ENCODE assay signal across 24 mouse cellular contexts in the genomic region with DNA sequence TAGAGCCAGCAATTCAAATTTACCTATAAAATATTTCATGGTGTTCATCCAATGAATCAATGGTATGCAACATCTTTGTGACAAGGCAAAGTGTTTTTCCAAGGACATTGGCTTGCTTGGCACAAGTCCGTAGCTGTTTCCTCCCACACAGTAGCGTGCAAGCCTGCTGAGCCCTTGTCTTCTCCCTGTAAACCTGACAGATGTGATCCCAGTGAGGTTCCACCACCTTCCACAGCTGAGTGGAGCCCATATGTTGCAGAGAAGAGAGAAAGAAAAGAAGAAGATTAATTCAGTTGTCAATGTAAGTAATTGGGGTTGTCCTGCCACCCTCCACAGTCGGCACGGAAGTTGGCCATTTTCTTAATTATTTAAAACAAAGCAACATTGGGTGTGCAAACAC.
DNase-seq lines count a peak whose midpoint lies in the region; ATAC-seq and TF ChIP-seq lines count a peak whose summit lies in the region.
"Had no signal": no experiment of that assay in that cellular context is flagged by ENCODE, and none has a peak within 500 bp of the region (broad histone marks: within the 10 kb centered on the region; RNA-seq: fewer than 3 reads in every experiment).

No protein-coding gene starts in this region.

- H3K9me3 ChIP-seq in kidney, embryonic 16.5 days (ENCODE audit: low read length), result no peaks in the 10 kb centered on the region
- H3K9me3 ChIP-seq: embryonic facial prominence, embryonic 10.5 days; forebrain, embryonic 15.5 days; heart, embryonic 10.5 days; limb, embryonic 15.5 days; megakaryocyte, embryonic 14.5 days had no signal

- 12% methylated on average over 4 of the region's 4 CpGs for WGBS in cerebellum, adult 2 months
- 37% methylated on average over 4 of the region's 4 CpGs for WGBS in kidney, embryonic 16.5 days
- 48% methylated on average over 4 of the region's 4 CpGs for WGBS in kidney, adult 2 months

- no peak overlapping the region for H3K4me2 ChIP-seq in kidney, embryonic 16.5 days (replicated peaks; ENCODE audit: low read depth, low read length)
- H3K4me2 ChIP-seq: forebrain, embryonic 15.5 days; limb, embryonic 15.5 days; lung, embryonic 14.5 days had no signal

- H3K36me3 ChIP-seq in kidney, embryonic 16.5 days (ENCODE audit: insufficient read depth, low read length), result no peaks in the 10 kb centered on the region
- no peaks in the 10 kb centered on the region for H3K36me3 ChIP-seq in kidney, adult 2 months (ENCODE audit: control insufficient read depth, insufficient read depth, low read length)
- H3K36me3 ChIP-seq: embryonic facial prominence, embryonic 10.5 days; forebrain, embryonic 15.5 days; heart, embryonic 10.5 days; limb, embryonic 15.5 days had no signal

- H3K4me3 ChIP-seq in cerebellum, adult 2 months (replicated peaks; ENCODE audit: insufficient read depth, low read depth, low read length), result no peak overlapping the region
- no peak overlapping the region for H3K4me3 ChIP-seq in kidney, embryonic 16.5 days (ENCODE audit: low read length)
- H3K4me3 ChIP-seq in kidney, adult 2 months (ENCODE audit: insufficient read depth, low read depth, low read length), result no peak overlapping the region
- H3K4me3 ChIP-seq in gastrocnemius, adult 2 months, result no peak overlapping the region
- H3K4me3 ChIP-seq: embryonic facial prominence, embryonic 10.5 days; forebrain, embryonic 15.5 days; heart, embryonic 10.5 days; left cerebral cortex, adult 2 months; limb, embryonic 15.5 days; megakaryocyte, embryonic 14.5 days; myocyte had no signal

- no peak for ATAC-seq in cerebellum, adult (ENCODE audit: insufficient number of reproducible peaks, low FRiP score, low TSS enrichment)
- no peak for ATAC-seq in kidney, embryonic 16.5 days (ENCODE audit: low FRiP score, low TSS enrichment)
- ATAC-seq: forebrain, embryonic 15.5 days had no signal

- DNase-seq in cerebellum, adult 2 months, result peak; percentile 6 to 17
- DNase-seq in kidney, adult 2 months, result no peak
- DNase-seq in Muller cell, postnatal 12 days (ENCODE audit: inconsistent ontology term), result peak; percentile 5
- DNase-seq in cerebellum, postnatal 25 days, result peak; percentile 14 to 26
- DNase-seq in testis, postnatal 10 days (ENCODE audit: low spot score), result no peak
- DNase-seq in gastrocnemius, adult 2 months, result no peak
- DNase-seq: adrenal gland, postnatal 25 days; gastrocnemius, postnatal 10 days; heart, postnatal 4 days; kidney, adult 9 months; kidney, postnatal 25 days; lung, embryonic 14.5 days; midbrain, embryonic 14.5 days had no signal

- intact Hi-C loops in gastrocnemius, adult 2 months (cut with DNase I), result no loop called here

- H3K9ac ChIP-seq in kidney, embryonic 16.5 days (replicated peaks; ENCODE audit: low read length), result no peak overlapping the region
- H3K9ac ChIP-seq: forebrain, embryonic 15.5 days; limb, embryonic 15.5 days; liver, embryonic 14.5 days; lung, embryonic 14.5 days had no signal

- no peak for TF ChIP-seq CTCF in cerebellum, adult 2 months (IDR thresholded peaks at IDR 0.05; ENCODE audit: borderline replicate concordance, insufficient read depth, low read depth, low read length)
- no peak for TF ChIP-seq CTCF in kidney, adult 2 months (conservative IDR thresholded peaks at IDR 0.05; ENCODE audit: insufficient read depth, insufficient read length, low read depth, low read length)
- TF ChIP-seq CTCF in gastrocnemius, adult 2 months (IDR thresholded peaks at IDR 0.05), result no peak

- no peak overlapping the region for H3K27ac ChIP-seq in cerebellum, adult 2 months (ENCODE audit: insufficient read depth, low read length)
- 0 out of 2 replicates have a peak overlapping the region, but pooled peaks have one; percentile 10 for H3K27ac ChIP-seq in kidney, embryonic 16.5 days (ENCODE audit: low read length)
- H3K27ac ChIP-seq in kidney, adult 2 months (ENCODE audit: insufficient read depth, low read depth, low read length), result no peak overlapping the region
- H3K27ac ChIP-seq in gastrocnemius, adult 2 months, result no peak overlapping the region
- H3K27ac ChIP-seq: embryonic facial prominence, embryonic 10.5 days; forebrain, embryonic 15.5 days; heart, embryonic 10.5 days; left cerebral cortex, adult 2 months; limb, embryonic 15.5 days; liver, embryonic 14.5 days; stomach, postnatal 0 days had no signal

- H3K4me1 ChIP-seq in cerebellum, adult 2 months (ENCODE audit: control insufficient read depth, insufficient read depth, low read length), result no peaks in the 10 kb centered on the region
- H3K4me1 ChIP-seq in kidney, embryonic 16.5 days (ENCODE audit: insufficient read depth, low read length), result no peaks in the 10 kb centered on the region
- no peaks in the 10 kb centered on the region for H3K4me1 ChIP-seq in kidney, adult 2 months (ENCODE audit: control insufficient read depth, insufficient read depth, low read length)
- H3K4me1 ChIP-seq: embryonic facial prominence, embryonic 10.5 days; forebrain, embryonic 15.5 days; heart, embryonic 10.5 days; limb, embryonic 15.5 days; megakaryocyte, embryonic 14.5 days had no signal

- no peak for TF ChIP-seq POLR2A in cerebellum, adult 2 months (IDR thresholded peaks at IDR 0.05; ENCODE audit: borderline replicate concordance, insufficient read depth, low read length)
- no peak for TF ChIP-seq POLR2A in kidney, adult 2 months (IDR thresholded peaks at IDR 0.05; ENCODE audit: low read depth, low read length)

- no peaks in the 10 kb centered on the region for H3K27me3 ChIP-seq in cerebellum, adult 2 months (ENCODE audit: control insufficient read depth, insufficient read depth, low read length)
- H3K27me3 ChIP-seq in kidney, embryonic 16.5 days (ENCODE audit: insufficient read depth, low read length), result no peaks in the 10 kb centered on the region
- no peaks in the 10 kb centered on the region for H3K27me3 ChIP-seq in kidney, adult 2 months (replicated peaks; ENCODE audit: control insufficient read depth, insufficient read depth, low read length)
- H3K27me3 ChIP-seq: forebrain, embryonic 15.5 days; limb, embryonic 15.5 days; megakaryocyte, embryonic 14.5 days had no signal

Comparison
In these comparisons a context has a peak if more than half of its experiments do, and no peak if none do; other contexts are left out.
1. DNase-seq: peak in cerebellum, adult 2 months (2 of 2), Muller cell, postnatal 12 days (single experiment) and cerebellum, postnatal 25 days (2 of 2); none in kidney, adult 2 months (single experiment), testis, postnatal 10 days (single experiment) and gastrocnemius, adult 2 months (single experiment).